Mouse (Mus musculus): ENCODE data around the gene Cd2bp2. TPM values are rescaled to one million over a fixed set of nuclear protein-coding genes. Genes with fewer than 3 reads are reported as not detected.

Cd2bp2 gene
- polyA plus RNA-seq, 1 experiment from 2014 or later = 96.5 TPM

DNA sequence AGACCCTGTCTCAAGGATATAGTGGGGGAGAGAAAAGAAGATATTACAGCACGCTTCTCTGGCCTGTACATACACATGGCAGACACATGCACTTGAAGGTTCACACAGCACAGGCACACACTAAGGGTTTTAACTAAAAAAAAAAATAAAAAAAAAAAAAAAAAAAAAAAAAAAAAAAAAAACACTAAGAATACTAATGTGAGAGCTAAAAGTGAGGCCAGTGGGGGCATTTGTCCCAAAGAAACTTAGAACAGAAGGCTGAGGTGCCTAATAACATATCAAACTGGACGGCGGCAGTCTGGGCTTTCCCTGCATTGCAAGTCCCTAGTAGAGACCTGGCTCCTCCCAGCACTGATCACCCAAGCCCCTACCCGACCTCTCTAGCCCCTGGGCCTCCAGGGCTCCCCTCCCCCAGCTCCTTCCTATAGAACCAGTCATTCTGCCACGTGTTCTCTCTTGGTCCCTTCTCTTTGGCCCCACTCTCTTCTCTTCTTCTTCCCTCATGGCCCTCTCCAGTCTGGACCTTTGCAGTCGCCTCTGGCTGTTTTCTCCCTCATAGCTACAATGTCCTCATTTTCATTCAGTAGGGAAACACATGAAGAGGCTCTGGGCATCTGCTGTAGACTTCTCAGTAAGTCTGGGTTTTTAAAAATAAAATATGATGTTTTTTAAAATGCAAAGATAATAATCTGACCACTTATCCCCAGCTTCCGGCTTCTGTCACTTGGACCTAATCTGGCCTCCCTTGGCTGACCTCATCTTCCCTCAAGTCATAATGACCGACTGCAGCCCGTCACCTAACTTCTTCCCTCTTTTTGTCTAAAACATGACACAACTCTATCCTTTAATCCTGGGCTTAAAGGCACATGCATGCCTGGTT lies 50.2 kb downstream of the Cd2bp2 start:
- Histone ChIP-seq H3K4me2 (ENCODE audit: low read depth, low read length, severe bottlenecking) (no peak overlapping the region), H3K4me3 (ENCODE audit: low read depth, low read length) (no peak overlapping the region), H3K4me1 (replicated peaks; ENCODE audit: control insufficient read depth, insufficient read depth, low read length) (no peaks in the 10 kb centered on the region), H3K9ac (ENCODE audit: low read length) (no peak overlapping the region), H3K27ac (ENCODE audit: low read depth, low read length) (no peak overlapping the region), H3K9me3 (ENCODE audit: control insufficient read depth, low read length) (no peaks in the 10 kb centered on the region), H3K27me3 (ENCODE audit: control insufficient read depth, insufficient read depth, low read length) (no peaks in the 10 kb centered on the region), H3K36me3 (ENCODE audit: control insufficient read depth, insufficient read depth, low read length) (no peaks in the 10 kb centered on the region)
- DNase-seq (ENCODE audit: low spot score) = no peak
- WGBS = 52% methylated on average over 9 of the region's 9 CpGs
- no peak for ATAC-seq (replicated peaks; ENCODE audit: low FRiP score)

- H3K36me3 ChIP-seq (ENCODE audit: control insufficient read depth, insufficient read depth, low read length) = no peaks in the 10 kb centered on the region
- H3K9ac ChIP-seq (ENCODE audit: low read length) = no peak overlapping the region
- no peaks in the 10 kb centered on the region for H3K4me1 ChIP-seq (replicated peaks; ENCODE audit: control insufficient read depth, insufficient read depth, low read length)
- no peak for DNase-seq (ENCODE audit: low spot score)
- 87% methylated on average over 7 of the region's 7 CpGs for WGBS
- H3K4me2 ChIP-seq (ENCODE audit: low read depth, low read length, severe bottlenecking) = no peak overlapping the region
- H3K27ac ChIP-seq (ENCODE audit: low read depth, low read length) = no peak overlapping the region
- no peaks in the 10 kb centered on the region for H3K27me3 ChIP-seq (ENCODE audit: control insufficient read depth, insufficient read depth, low read length)
- no peak overlapping the region for H3K4me3 ChIP-seq (ENCODE audit: low read depth, low read length)
- no peak for ATAC-seq (replicated peaks; ENCODE audit: low FRiP score)
- H3K9me3 ChIP-seq (ENCODE audit: control insufficient read depth, low read length) = no peaks in the 10 kb centered on the region
Measured at GRCm38 (mm10) chr7:127144412-127144811, 51.4 kb downstream of the Cd2bp2 start.

DNA sequence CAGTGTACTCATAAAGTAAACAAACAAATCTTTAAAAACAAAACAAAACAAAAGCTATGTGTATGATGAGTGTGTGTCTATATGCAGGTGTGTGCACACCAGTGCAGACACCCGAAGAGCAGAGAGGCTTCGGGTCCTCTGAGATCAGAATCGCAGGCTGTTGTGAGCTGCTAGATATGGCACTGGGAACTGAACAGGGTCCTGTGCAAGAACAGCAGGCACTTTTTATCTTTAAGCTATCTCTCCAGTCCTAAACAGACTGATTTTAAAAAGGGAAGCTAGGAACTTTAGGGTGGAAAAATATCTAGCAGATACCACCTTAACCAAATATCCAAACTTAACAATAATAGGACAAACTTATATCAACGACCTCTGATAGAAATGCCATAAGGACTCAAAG lies 53.2 kb downstream of the Cd2bp2 start:
- 88% methylated on average over 4 of the region's 4 CpGs for WGBS
- Histone ChIP-seq H3K27ac (ENCODE audit: low read depth, low read length) (no peak overlapping the region), H3K36me3 (ENCODE audit: control insufficient read depth, insufficient read depth, low read length) (no peaks in the 10 kb centered on the region), H3K4me1 (replicated peaks; ENCODE audit: control insufficient read depth, insufficient read depth, low read length) (no peaks in the 10 kb centered on the region), H3K9me3 (ENCODE audit: control insufficient read depth, low read length) (no peaks in the 10 kb centered on the region), H3K9ac (ENCODE audit: low read length) (no peak overlapping the region), H3K4me2 (ENCODE audit: low read depth, low read length, severe bottlenecking) (no peak overlapping the region), H3K4me3 (ENCODE audit: low read depth, low read length) (no peak overlapping the region), H3K27me3 (ENCODE audit: control insufficient read depth, insufficient read depth, low read length) (no peaks in the 10 kb centered on the region)
- DNase-seq (ENCODE audit: low spot score) = no peak
- no peak for ATAC-seq (replicated peaks; ENCODE audit: low FRiP score)

DNA sequence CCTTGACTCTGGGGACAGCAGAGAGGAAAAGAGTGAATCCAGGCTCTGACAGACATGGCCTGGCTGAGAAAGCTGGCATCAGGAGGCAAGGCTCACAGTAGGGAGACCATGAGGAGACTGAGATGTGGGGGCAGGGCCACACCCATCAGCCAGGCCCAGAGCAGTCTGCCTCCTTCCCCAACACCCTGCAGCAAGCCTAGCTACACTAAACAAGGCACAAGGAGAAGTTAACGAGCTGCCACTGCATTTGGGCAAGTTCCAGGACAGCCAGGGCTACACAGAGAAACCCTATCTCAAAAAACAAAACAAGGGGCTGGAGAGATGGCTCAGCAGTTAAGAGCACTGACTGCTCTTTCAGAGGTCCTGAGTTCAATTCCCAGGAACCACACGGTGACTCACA lies 53.6 kb downstream of the Cd2bp2 start:
- DNase-seq (ENCODE audit: low spot score) (no peak), ATAC-seq (replicated peaks; ENCODE audit: low FRiP score) (no peak)
- H3K27me3 ChIP-seq (ENCODE audit: control insufficient read depth, insufficient read depth, low read length) = no peaks in the 10 kb centered on the region
- H3K4me2 ChIP-seq (ENCODE audit: low read depth, low read length, severe bottlenecking) = no peak overlapping the region
- no peak overlapping the region for H3K4me3 ChIP-seq (ENCODE audit: low read depth, low read length)
- no peak overlapping the region for H3K9ac ChIP-seq (ENCODE audit: low read length)
- no peak overlapping the region for H3K27ac ChIP-seq (ENCODE audit: low read depth, low read length)
- no peaks in the 10 kb centered on the region for H3K4me1 ChIP-seq (replicated peaks; ENCODE audit: control insufficient read depth, insufficient read depth, low read length)
- no peaks in the 10 kb centered on the region for H3K9me3 ChIP-seq (ENCODE audit: control insufficient read depth, low read length)
- 46% methylated on average over 2 of the region's 2 CpGs for WGBS
- H3K36me3 ChIP-seq (ENCODE audit: control insufficient read depth, insufficient read depth, low read length) = no peaks in the 10 kb centered on the region

Other genes starting within 250 kb of the Cd2bp2 start
- 0.25 and 0.40 TPM in 2 replicates for gene Asphd1, start 246.5 kb downstream of the Cd2bp2 start, polyA plus RNA-seq (2014; fragmentation: Nextera tagmentation; extraction: Ambion mirVana)
- gene Sez6l2, start 245.5 kb downstream of the Cd2bp2 start, polyA plus RNA-seq (2014; fragmentation: Nextera tagmentation; extraction: Ambion mirVana) = 6.3 and 6.7 TPM in 2 replicates
- gene Cdipt, start 220.1 kb downstream of the Cd2bp2 start, polyA plus RNA-seq (2014; fragmentation: Nextera tagmentation; extraction: Ambion mirVana) = 68.0 and 78.7 TPM in 2 replicates
- 0.88 and 1.4 TPM in 2 replicates for gene Cdiptos, start 220.0 kb downstream of the Cd2bp2 start, polyA plus RNA-seq (2014; fragmentation: Nextera tagmentation; extraction: Ambion mirVana)
- 3.9 and 4.4 TPM in 2 replicates for gene Mvp, start 181.4 kb downstream of the Cd2bp2 start, polyA plus RNA-seq (2014; fragmentation: Nextera tagmentation; extraction: Ambion mirVana)
- not detected in 2 replicates for gene Pagr1b, start 179.6 kb downstream of the Cd2bp2 start, polyA plus RNA-seq (2014; fragmentation: Nextera tagmentation; extraction: Ambion mirVana)
- 60.5 and 72.4 TPM in 2 replicates for gene Pagr1a, start 178.7 kb downstream of the Cd2bp2 start, polyA plus RNA-seq (2014; fragmentation: Nextera tagmentation; extraction: Ambion mirVana)
- 60.9 and 64.7 TPM in 2 replicates for gene Gm42742, start 175.0 kb downstream of the Cd2bp2 start, polyA plus RNA-seq (2014; fragmentation: Nextera tagmentation; extraction: Ambion mirVana)
- gene Prrt2, start 174.8 kb downstream of the Cd2bp2 start, polyA plus RNA-seq (2014; fragmentation: Nextera tagmentation; extraction: Ambion mirVana) = 9.6 and 10.3 TPM in 2 replicates
- gene Maz, start 169.0 kb downstream of the Cd2bp2 start, polyA plus RNA-seq (2014; fragmentation: Nextera tagmentation; extraction: Ambion mirVana) = 106 and 132 TPM in 2 replicates
- 207 and 208 TPM in 2 replicates for gene Kif22, start 153.6 kb downstream of the Cd2bp2 start, polyA plus RNA-seq (2014; fragmentation: Nextera tagmentation; extraction: Ambion mirVana)
- not detected in 2 replicates for gene Zg16, start 108.7 kb downstream of the Cd2bp2 start, polyA plus RNA-seq (2014; fragmentation: Nextera tagmentation; extraction: Ambion mirVana)
- gene AI467606, start 104.7 kb downstream of the Cd2bp2 start, polyA plus RNA-seq (2014; fragmentation: Nextera tagmentation; extraction: Ambion mirVana) = 0.47 and 0.85 TPM in 2 replicates
- gene Qprt, start 73.8 kb downstream of the Cd2bp2 start, polyA plus RNA-seq (2014; fragmentation: Nextera tagmentation; extraction: Ambion mirVana) = 5.4 and 5.5 TPM in 2 replicates
- gene Spn, start 58.2 kb downstream of the Cd2bp2 start, polyA plus RNA-seq (2014; fragmentation: Nextera tagmentation; extraction: Ambion mirVana) = 0.11 and 0.12 TPM in 2 replicates
- gene Tbc1d10b, start 12.4 kb upstream of the Cd2bp2 start, polyA plus RNA-seq (2014; fragmentation: Nextera tagmentation; extraction: Ambion mirVana) = 31.7 and 36.5 TPM in 2 replicates
- 11.2 and 11.3 TPM in 2 replicates for gene Mylpf, start 12.8 kb upstream of the Cd2bp2 start, polyA plus RNA-seq (2014; fragmentation: Nextera tagmentation; extraction: Ambion mirVana)
- gene Zfp553, start 37.0 kb upstream of the Cd2bp2 start, polyA plus RNA-seq (2014; fragmentation: Nextera tagmentation; extraction: Ambion mirVana) = 41.8 and 43.3 TPM in 2 replicates
- 32.8 and 36.6 TPM in 2 replicates for gene Sept1, start 37.1 kb upstream of the Cd2bp2 start, polyA plus RNA-seq (2014; fragmentation: Nextera tagmentation; extraction: Ambion mirVana)
- gene Zfp771, start 48.2 kb upstream of the Cd2bp2 start, polyA plus RNA-seq (2014; fragmentation: Nextera tagmentation; extraction: Ambion mirVana) = 53.8 and 62.5 TPM in 2 replicates
- gene Dctpp1, start 64.7 kb upstream of the Cd2bp2 start, polyA plus RNA-seq (2014; fragmentation: Nextera tagmentation; extraction: Ambion mirVana) = 265 and 279 TPM in 2 replicates
- gene Sephs2, start 78.0 kb upstream of the Cd2bp2 start, polyA plus RNA-seq (2014; fragmentation: Nextera tagmentation; extraction: Ambion mirVana) = 86.2 and 87.0 TPM in 2 replicates
- 0.21 and 0.29 TPM in 2 replicates for gene Itgal, start 100.2 kb upstream of the Cd2bp2 start, polyA plus RNA-seq (2014; fragmentation: Nextera tagmentation; extraction: Ambion mirVana)
- gene Zfp768, start 149.5 kb upstream of the Cd2bp2 start, polyA plus RNA-seq (2014; fragmentation: Nextera tagmentation; extraction: Ambion mirVana) = 5.3 and 5.5 TPM in 2 replicates
- 8.5 and 8.6 TPM in 2 replicates for gene Zfp747, start 180.0 kb upstream of the Cd2bp2 start, polyA plus RNA-seq (2014; fragmentation: Nextera tagmentation; extraction: Ambion mirVana)
- 5.0 and 5.3 TPM in 2 replicates for gene 9130019O22Rik, start 191.1 kb upstream of the Cd2bp2 start, polyA plus RNA-seq (2014; fragmentation: Nextera tagmentation; extraction: Ambion mirVana)
- gene E430018J23Rik, start 197.6 kb upstream of the Cd2bp2 start, polyA plus RNA-seq (2014; fragmentation: Nextera tagmentation; extraction: Ambion mirVana) = 5.9 and 6.8 TPM in 2 replicates
- gene Zfp764, start 210.8 kb upstream of the Cd2bp2 start, polyA plus RNA-seq (2014; fragmentation: Nextera tagmentation; extraction: Ambion mirVana) = 7.2 and 7.4 TPM in 2 replicates
- gene Zfp688, start 226.0 kb upstream of the Cd2bp2 start, polyA plus RNA-seq (2014; fragmentation: Nextera tagmentation; extraction: Ambion mirVana) = 35.4 and 35.7 TPM in 2 replicates

Data from forebrain, embryonic 11.5 days (tissue).